Mouse (Mus musculus): ENCODE measurements at regions not wholly inside any gene's neighbourhood (a gene's known extent, or its start where the extent isn't known, plus 50 kb on each side); places are given as distances from the start of the nearest gene placed in this dataset.

DNA sequence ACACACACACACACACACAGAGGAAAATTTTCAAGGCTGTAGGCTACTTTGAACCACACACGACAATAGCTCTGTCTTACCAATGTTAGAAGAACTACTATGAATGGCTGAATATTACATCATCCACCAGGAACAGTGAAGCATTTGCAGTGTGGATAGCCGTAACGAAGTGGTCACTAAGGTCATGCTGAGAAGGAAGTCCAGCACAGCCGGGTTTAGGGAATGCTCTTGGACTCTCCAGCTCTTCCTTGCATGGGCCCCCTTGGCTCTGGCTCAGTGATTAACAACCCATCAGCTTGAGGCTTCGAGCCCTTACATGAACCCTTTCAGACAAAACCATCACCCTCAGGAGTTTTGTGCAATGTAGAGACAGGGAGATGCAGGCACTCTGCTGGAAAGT, 245.3 kb downstream of the Adamts20 start:
- DNase-seq (ENCODE audit: low spot score) = no peak

DNA sequence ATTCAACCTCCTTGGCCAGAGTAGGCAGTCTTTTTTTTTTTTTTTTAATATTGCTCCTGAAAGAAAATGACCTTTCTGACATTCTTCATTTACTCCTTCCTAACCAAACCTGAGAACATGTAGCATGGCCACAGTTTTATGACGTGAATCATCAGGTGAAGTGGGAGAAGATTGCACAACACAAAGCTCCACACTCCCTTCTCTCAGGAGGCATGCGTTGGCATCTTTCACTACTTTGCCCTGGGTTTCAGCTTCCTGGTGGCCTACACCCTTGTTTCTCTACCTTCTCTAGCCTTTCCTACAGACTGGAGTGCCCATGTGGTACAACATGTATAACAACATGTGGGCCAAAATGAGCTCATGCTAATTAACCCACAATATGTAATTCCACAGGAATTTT, 248.5 kb downstream of the Adamts20 start:
- no peak for DNase-seq (ENCODE audit: low spot score)

DNA sequence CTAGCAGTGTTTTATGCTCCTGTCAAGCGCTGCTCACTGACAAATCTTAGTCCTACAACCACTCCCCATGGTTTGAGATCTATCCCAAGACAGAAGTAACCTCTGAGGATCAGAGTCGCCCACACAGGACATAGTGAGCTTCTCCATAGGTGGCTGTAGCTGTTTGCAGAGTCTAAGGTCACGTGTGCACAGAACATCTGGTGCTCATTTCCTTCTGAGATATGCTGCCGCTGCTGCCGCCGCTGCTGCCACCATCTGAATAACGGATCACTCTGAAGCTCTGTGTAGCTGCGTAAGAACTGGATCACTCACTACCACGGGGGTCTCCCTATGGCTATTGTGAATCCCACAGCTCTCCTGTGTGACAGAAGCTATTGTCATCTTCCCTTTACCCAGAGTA, 250.8 kb downstream of the Adamts20 start:
- DNase-seq (ENCODE audit: low spot score) = no peak

DNA sequence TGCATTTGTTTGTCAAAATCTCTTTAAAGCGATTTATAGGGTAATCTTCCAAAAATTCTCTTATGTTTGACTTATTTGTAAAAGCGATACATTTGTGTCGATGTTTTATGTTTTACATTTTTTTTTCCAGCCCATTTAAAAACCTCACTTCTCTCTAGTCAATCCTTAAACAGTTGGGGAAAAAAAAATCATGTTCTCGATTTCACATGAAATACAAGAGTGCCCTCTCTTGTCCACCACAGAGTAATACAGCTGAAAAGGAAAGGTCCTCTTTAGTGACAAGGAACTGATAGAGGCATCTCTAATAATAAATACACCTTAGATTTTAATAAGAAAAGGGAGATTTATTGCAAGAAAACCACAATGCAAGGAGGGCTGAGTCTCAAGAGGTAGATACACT, 251.8 kb downstream of the Adamts20 start:
- DNase-seq (ENCODE audit: low spot score) = no peak

DNA sequence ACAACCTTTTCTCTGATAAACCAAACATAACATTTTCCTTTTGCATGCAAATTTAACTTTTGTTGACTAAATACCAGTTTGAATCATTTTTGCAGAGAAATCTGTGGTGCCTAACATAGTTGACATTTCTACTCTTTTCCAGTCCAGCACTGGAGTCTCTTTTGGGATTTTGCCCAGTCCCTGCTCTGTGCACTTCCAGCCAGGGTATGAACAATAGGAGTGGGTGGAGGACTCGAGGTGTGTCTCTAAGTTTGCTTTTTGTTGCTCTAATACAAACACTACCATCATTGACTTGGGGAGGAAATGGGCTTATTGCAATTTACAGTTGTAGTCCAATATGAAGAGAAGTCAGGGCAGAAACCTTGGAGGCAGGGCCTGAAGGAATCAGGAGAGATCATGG, 256.7 kb downstream of the Adamts20 start:
- no peak for DNase-seq (ENCODE audit: low spot score)

DNA sequence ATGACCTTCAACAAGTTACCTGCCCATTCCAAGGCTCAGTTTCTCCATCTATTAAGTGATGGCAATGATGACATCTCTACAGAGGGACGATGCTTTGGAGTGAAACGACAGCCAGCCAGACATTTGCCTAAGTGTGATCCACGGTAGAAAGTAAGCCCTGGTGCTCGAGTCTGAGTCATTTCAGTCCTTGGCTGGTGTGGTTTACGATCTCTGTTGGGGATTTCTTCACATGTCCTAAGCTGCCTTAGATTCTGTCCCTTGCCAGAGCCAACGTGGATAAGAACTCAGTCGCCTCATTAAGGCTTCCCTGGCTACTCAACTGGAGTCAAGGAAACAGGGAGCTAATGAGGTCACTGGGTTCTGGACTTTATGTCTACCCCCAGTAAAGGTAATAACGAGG, 258.8 kb downstream of the Adamts20 start:
- no peak for DNase-seq (ENCODE audit: low spot score)

DNA sequence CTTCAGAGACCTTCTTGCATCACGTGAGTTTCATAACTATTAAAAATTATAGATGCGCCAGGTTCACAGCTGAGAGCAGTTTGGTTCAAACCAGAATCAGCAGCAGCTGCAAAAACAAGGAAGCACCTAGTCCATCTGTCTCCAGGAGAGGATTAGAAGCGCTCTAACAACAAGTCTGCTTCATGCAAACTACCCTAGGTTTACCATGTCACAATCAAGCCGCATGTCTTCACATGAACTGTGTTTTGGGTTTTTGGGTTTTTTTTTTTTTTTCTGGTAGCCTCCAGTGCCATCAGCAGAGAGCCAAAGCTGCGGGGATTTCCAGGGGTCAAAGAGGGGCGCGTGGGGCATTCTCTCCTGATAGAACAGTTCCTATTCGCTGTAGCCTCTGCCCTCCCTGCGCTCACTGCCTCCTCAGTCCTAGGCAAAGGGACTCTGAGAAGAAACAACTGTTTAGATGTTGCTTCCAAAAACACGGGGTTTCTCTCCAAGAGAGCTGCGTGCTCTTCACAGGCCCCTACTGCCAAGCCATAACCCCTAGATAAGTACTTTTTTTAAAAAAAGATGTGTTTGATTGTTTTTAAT, 259.8 kb downstream of the Adamts20 start:
- no peak for DNase-seq (ENCODE audit: low spot score)

DNA sequence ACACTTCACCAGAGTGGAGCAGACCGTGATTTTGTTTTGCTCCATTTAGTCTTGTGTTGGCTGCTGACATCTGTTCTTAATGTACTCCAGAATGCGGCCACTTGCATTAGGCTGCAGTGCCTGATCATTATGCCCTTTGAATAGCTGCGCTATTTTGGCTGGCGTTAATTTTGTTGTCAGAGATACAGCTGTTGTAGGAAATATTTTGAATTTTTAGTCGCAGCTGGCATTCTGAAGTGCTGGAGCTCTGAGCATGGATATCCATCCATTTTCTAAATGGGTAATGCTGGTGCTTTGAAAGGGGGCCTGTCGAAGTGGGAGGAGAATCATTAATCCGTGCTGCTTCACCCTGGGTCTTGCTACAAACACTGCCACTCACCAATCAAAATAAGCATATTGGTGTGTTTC, 275.1 kb downstream of the Adamts20 start:
- DNase-seq (ENCODE audit: low spot score) = no peak

DNA sequence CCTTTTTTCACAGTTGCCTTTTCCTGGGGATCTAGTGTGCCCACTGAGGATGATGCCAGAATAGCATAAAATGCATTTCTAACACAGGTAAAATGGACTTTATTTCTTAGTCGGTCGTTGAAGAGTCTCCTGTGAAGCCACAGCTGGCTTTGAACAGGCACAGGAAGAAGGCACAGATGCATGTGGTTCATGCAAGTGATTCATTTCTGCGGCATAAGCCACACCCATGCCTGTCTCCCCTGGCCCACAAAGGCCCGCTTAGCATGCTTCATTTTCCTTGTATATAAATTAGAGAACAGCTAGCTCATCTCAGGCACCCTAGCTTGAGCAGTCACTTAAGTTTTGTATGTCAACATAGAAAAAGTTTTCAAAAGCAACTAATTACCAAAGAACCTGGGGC, 277.6 kb downstream of the Adamts20 start:
- DNase-seq (ENCODE audit: low spot score) = no peak

DNA sequence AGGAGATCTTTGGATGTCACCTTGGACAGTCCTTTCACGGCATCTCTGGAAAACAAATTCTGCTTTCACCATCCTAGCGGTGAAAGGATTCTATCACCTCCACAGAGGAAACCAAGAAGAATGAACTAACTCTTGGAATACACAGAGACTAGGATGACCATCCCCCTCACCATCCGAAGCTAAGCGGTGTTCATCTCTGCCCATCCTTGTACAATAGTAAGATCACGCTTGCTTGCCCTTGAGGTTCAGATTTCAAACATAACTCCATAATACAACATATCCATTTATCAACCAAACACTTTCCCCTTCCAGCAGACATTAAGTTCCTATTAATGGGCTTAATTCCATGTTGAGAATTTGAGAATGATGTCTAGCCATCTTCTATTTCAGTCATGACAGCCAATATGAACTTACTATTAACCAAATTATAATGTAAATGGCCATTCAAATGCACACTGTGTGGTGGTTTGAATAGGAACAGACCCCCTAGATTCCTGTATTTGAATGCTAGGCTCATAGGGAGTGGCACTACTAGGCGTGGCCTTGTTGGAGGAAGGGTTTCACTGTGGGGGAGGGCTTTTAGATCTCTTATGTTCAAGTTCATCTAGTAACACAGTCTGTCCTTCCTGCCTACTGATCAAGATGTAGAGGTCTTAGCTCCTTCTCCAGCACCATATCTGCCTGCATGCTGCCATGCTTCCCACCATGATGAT, 281.4 kb downstream of the Adamts20 start:
- DNase-seq (ENCODE audit: low spot score) = no peak

DNA sequence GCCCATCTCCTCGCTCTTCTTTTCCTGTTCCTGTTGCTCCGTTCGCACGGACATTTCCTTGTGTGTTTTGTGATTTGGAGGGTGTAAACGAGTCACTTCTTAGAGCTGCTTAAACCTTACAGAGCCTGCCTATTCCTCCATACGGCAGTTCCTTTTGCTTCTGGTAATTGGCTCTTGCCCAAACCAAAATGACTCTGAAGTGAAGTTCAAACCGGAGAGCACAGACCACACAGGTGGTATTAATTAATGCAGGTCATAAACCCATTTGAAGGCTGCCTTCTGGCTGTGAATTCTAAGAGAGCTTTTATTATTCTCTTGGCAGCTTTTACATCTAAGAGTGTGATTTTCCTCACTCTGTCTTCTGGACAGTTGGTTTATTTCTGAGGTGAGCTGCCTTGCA, 291.1 kb downstream of the Adamts20 start:
- DNase-seq (ENCODE audit: low spot score) = no peak

DNA sequence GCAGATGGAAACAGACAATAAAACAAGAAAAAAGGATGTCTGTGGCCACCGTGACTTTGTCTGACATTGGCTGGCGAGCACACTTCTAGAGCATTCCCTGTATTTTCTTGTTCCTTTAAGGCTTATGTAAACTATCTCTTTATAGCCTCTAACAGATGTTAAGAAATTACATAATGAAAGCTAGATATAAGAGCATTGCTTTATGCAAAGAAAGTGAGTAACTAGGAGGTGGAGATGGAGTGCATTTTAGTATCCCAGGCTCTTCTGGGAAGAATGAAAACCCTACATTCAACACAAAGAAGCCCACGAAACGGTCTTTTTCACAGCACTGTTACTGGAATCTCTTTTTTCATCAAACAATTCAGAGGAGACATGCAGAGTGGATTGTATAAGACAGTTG, 304.4 kb downstream of the Adamts20 start:
- DNase-seq (ENCODE audit: low spot score) = no peak

DNA sequence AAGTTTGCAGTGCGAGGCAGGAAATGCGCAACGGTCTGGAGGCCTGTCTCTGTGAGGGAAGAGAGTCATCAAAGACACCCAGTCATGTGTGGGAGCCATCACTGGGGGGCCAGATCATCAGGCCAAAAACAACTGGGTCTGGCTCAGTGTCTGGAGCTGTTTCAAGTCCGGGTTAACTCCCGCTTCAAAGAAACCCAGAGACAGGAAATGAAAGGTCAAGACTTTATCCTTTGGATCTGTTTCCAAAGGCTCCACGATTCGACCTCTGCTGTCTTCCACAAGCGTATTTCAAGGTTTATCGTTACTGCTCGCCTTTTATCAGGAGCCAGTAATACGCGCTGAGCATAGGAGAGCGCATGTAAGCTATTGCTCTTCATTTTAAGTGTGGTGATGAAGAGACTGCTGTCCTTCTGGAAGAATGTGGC, 325.7 kb downstream of the Adamts20 start:
- DNase-seq (ENCODE audit: low spot score) = peak; percentile 14

DNA sequence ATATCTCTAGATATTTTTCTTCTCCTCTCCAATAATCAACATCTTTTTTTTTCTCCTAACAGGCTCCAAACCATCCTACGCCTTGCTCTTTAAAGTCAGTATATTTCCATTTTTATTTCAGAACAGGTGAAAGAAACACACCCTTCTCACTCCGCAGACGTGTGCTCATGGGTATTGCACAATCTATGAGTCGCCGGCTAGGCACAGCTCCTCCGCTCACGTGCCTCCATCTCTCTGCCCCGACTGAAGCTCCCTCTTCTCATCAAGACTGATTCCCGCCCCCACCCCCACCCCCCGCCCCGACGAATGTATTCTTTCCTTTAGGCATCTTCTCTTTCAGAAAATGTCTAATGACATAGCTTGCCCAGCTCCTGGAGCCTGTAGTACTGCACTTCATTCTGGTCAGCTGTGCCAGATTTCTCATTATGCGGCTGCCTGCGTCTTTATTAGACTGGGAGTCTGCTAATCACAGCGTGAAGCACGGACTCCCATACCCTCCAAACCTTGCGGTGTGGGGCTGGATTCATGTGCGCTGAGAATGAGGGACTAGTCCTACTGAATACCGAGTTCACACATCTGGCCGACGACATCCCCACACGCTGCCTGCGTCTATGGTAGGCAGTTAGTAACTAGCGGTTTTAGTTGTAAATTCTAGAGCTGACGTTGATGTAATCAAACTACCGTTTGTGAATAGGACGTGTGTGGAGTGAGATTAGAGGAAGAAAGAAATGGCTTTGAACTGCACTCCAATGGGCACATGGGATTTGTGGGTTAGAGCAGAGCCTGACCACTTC, 327.9 kb downstream of the Adamts20 start:
- DNase-seq (ENCODE audit: low spot score) = no peak

DNA sequence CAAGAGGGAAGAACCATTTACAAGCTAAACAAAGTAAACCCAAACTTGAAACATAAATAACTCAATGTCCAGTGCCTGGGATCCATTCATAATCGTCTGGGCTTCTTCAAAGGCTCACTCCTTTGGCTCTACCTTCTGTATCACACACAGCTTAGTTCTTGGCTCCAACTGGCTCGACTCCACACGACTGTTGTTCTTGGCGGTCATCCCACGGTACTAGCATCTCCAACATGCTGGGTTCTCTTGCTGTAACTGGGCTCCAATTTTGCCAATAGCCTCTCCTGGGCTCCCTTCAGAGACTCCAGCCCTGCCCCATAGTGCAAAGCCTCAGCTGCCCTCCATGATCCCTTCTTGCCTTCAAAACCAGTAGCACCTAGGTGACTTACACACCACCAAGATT, 352.4 kb downstream of the Adamts20 start:
- DNase-seq (ENCODE audit: low spot score) = no peak

DNA sequence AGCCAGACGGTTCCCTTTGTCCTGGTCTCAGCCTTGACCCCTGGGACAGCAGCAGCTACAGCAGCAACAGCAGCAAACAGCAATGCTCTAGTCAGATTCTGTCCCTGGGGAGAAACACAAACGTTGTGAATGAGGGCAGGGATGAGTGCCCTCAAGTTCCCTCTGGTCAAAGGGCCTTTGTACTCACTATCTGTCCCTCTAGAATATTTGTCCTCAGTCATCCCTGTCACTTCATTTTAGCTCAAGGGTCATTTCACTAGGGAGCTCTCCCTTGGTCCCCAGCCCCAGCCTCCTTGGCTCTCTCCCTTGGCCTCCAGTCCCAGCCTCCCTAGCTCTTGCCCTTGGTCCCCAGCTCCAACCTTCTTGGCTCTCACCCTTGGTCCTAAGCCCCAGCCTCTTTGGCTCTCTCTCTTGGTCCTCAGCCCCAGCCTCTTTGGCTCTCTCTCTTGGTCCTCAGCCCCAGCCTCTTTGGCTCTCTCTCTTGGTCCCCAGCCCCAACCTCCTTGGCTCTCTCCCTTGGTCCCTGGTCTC, 358.0 kb downstream of the Adamts20 start:
- DNase-seq (ENCODE audit: low spot score) = no peak

DNA sequence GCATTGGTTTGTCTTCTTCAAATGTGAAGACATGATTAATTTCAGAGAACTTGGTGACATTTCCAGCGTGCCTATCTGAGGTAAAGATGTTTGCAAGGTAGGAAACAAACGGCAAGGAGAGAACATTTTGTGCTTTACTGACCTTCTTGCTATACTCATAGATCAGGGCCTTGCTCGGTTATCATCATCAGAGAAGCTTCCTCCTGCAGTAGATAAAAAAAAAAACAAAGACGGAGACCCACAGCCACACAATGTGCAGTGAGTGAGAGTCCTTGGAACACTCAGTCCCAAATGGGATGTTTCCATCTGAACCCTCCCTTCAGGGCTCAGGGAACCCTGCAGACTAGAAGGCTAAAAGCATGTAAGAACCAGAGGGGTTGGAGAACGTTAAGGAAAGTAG, 374.6 kb downstream of the Adamts20 start:
- no peak for DNase-seq (ENCODE audit: low spot score)

DNA sequence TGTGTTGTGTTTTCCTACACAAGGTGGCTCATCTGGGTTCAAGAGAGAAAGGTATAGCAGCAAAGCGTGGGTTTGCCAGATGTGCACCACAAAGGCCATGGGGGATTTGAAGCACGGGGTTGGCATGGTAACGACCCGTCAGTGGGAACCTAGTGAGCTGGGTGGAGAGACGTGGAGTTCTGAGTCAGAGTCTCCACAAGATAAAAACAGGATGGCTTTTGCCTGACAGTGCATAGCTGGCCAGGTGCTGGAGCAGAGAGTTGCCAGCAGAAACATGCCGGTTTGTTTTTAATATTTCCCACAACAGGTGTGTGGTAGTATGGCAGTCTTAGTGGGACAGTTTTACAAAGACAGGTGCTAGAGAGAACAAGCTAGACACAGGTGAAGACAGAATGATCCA, 375.4 kb downstream of the Adamts20 start:
- no peak for DNase-seq (ENCODE audit: low spot score)

DNA sequence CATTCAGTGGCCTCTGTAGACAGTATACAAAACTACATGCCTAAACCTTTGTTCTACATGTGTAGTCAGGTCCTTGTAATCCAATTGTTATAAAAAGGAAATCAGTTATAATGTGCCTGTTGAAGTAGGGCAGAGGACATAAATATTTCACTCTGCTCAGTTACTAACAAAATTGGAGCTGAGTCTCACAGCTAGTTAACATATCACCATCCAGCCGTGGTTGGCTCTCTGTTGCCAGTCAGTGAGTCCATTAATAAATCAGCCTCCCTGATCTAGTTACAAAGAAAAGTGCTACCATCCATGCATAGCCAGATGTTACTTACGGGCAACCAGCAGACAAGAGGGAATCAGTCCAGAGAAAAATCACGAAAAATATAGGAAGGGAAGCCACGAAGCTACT, 382.8 kb downstream of the Adamts20 start:
- DNase-seq (ENCODE audit: low spot score) = no peak

DNA sequence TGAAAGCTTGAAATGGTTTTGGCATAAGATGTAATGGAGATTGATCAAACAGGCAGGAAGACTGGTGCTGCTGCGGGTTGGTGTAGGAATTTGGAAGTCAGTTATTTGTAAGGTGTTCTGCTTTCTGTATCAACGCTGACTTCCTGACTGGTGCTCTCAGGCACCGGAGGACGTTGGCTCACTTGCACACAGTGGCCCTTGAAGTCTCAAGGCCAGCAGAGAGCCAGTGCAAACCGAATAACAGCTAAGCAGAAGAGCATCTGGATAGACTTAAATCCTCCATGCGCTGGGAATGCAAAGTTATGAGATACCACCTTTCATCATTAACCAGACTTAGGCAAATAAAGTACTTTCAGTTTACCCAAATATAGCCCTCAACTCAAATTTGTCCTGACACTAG, 388.2 kb downstream of the Adamts20 start:
- DNase-seq (ENCODE audit: low spot score) = no peak

DNA sequence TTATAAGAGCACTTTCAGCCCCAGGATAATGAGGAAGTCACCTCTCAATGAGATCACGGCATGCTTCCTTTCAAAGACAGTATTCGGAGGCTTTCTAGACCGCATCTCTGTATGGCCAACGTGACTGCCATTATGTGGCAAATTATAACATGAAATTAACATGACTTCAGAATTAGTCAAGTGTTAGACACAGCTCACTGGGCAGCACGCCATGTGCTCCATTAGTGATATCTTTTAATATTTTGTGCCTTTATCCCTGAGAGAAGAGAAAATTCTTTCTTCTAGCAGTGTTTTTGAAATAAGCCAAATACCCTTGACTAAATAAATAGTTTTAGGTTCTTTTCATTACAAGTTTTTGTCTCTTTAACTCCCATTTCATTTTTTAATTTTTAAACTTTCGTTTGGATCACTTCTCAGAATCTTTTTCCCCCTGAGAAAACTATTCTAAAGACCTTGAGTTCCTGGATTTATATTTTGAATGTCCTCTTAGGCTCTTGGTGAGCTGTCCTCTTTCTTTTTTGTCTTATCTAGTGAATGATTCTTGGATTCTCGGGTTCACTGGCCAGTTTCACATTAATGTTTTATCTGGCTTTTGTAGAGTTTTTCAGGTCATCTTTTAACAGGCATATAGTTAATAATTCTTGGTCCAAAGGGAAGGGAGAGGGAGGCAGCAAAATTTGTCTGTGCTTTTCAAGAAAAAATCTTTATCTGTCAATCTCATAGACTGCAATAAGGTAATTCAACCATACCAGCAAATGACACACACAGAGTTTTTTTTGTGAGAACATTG, 390.9 kb downstream of the Adamts20 start:
- DNase-seq (ENCODE audit: low spot score) = no peak

DNA sequence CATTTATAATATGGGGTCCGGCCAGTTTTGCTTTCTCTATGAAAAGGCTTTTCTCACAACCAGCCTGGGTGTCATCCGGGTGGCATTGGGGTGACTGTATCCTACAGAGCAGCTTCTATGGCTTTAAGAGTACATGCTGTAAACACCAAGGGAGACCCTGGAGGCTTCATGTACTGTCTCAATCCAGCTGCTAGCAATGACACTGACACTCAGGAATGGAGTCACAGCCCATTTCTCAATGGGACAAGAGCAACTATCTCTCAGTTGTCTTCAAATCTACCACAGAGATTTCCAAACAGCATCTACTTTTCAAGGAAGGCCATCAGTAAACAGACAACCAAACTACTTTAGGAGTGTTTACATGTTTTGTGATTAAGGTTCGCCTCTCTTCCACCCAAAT, 397.5 kb downstream of the Adamts20 start:
- DNase-seq (ENCODE audit: low spot score) = no peak
